Mouse (Mus musculus) CD4-positive, CD25-positive, alpha-beta regulatory T cell, adult 2 months (primary cell): ENCODE measurements at regions not wholly inside any gene's neighbourhood (a gene's known extent, or its start where the extent isn't known, plus 50 kb on each side); places are given as distances from the start of the nearest gene placed in this dataset.
"Not testable (repeated sequence)": the region's sequence is repeated elsewhere in the genome, so short reads cannot be mapped to it uniquely, and the experiment has no call there.

ENCODE experiments used
- DNase-seq: peaks from one replicate; pipeline ENCODE4 v3.0.0-alpha.2; 2012; ENCODE audit warnings: low read depth, low spot score

DNA sequence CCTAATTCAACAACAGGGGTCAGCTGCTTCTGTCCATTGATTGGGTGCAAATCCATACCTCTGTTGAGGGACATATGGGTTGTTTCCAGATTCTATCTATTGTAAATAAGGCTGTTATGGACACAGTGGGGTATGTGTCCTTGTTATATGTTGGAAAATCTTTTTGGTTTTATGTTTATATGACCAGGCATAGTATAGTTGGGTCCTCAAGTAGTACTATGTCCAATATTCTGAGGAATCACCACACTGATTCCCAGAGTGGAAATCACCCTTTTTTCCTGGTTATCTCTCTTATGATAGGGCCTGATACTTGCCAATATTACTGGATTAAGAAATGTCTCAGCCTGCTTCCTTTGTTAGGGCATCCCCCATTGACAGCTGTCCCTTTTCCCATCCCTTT is 1471.0 kb downstream of the Kcnt2 start:
- DNase-seq: no peak

DNA sequence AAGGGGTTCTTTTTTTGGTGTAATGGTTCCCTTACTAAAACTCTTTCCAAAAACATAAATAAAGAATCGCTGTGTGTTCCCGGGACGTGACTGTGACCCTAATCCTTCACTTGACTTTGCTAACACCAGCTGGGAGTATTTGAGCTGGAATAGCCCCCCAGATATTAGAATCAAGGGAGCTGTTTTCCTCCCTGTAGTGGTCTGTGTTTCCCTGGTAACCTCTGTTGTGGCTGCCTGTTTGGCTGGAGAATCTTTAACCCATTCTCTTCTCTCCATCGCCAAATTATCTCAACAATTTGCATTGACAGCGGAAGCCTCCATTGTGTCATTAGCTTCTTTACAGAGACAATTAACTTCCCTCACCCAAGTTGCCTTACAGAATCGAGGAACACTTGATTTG is 1471.6 kb downstream of the Kcnt2 start:
- DNase-seq: no peak

DNA sequence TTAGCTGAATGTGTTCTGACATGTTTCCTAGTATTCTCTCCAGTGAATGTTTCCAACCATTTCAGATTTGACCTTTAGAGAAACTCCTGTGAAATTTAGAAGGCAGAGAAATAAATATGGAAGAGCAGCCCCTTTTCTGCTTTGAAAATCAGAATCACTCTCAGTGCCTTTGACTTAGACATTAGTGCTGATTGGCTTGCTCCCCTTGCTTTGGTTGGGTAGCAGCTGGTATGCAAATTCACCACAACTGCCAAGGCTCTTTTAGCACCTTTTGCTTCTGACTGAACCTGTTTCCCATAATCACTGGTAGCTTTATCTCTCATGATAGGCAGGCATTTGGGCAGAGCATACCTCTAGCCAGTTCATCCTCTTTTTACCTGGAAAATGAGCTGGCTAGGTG is 1495.3 kb downstream of the Kcnt2 start:
- DNase-seq: no peak

DNA sequence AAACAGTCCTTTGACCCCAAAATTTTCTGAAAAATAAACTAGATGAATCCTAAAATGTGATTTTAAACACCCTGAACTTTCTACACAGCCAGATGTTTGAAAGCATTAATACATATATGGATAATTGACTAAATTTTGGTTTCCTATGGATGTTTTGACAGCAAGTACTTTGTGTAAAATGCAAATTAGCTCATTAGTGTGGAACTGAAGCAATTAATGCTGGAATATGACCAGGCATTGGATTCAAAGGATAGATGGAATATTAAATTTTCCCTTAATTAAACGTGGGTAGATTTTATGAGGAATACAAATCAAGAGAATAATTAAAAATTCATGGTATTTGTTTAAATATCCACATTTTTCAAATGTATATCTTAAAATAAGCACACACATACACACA is 1530.1 kb downstream of the Kcnt2 start:
- no peak for DNase-seq

DNA sequence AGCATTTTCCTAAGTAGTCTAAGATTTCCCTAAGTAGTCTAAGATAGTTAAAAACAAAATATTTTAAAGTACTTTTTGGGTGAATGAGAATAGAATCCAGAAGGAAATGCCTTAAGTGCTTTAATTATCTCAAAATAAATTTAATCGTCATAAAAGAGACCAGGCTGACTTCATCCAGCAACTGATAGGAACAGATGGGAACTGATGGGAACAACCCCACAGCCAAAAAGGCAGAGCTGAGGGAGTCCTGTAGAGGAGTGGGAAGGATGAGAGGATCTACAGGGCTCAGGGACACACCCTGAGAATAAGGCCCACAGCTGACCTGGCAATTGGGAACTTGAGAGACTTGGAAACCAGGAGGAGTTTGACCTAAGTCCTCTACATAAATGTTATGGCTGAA is 1537.4 kb downstream of the Kcnt2 start:
- no peak for DNase-seq

DNA sequence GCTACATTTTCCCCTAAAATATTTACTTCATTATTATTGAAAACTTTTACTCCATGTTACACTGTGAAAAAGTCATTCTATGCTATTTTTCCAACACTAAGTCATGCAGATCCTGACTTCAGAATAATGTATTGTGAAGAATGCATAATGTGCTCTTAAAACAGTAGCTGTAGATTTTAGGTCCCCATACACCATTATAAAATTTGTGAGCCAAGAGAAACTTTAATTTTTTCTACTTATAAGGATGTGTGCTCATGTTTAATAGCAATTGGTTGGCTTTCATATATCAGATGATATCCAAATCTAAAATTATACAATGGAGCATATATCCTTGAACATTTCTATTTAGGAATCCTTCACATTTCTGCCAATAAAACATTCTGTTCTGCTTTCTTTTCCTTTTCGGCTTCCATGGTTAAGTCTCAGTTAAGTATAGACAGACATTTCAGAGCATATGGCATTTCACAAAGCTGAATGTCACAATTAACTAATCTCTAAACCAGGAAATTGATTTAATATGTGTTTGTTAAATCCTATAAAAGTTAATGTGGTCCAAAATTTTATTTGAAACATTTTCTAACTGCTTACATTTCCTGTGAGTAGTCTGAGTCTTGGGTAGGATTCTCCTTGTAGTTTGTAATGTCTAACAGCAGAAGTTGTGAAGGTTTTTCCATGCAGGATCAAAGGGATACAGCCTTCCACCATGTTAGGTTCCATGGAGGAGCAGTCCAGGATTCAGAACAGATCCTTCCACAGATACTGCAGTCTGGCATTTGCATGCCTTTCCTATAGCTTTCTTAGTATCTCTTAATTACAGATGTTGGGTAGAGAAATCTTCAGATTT is 1567.6 kb downstream of the Kcnt2 start:
- no peak for DNase-seq

DNA sequence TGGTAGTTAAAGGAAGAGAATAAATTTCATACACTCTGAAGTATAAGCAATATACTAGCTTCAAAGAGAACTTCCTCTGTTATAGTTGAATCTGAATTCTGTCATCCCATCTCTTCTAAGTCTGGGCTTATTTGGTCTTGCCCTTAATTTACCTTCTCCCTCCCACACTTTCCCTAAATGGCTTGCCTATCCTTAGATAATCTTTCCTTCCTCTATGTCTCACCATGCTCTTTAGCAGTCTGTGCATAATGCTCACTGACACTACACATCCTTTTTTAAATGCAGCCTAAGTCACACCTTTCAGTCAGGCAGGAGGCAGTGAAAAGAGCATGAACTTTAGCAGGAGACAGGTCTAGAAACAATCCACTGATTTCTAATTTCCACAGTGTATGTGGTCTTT is 1585.5 kb downstream of the Kcnt2 start:
- DNase-seq: no peak

DNA sequence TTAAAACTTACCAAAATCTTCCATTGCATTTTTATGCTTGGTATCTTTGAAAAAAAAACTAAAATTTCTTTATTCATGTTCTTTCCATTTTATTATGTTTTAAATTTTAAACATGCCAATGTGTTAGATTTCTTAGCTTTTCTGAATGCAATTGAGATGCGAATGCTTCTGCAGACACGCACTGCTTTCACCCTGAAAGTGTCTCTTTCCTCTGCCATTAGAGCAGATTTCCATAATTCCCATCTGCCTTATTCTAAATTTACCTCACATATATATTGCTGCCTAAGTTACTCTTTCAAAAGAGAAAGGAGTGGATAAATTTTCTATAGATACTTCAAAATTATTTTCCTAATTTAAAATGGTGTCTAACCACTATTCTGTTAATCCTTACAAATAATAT is 1596.6 kb downstream of the Kcnt2 start:
- no peak for DNase-seq

DNA sequence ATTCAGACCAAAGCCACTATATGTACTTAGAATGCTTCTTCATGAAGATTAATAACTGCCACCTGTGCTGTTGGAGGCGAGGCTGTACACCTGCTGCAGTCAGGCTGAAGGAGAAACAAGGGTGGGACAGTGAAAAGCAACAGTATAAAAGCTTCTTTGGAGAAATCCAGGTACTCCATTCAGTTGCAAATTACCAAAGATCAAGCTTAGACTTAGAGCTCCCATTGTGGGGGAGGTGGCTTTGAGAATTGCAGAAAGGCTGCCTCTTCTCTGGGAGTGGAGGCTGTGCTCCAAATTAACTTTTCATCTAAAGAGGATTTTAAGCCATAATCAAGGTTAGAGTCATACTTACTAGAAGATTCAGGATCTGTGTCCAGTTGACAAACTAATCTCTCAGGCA is 1607.9 kb downstream of the Kcnt2 start:
- not testable (repeated sequence) for DNase-seq

DNA sequence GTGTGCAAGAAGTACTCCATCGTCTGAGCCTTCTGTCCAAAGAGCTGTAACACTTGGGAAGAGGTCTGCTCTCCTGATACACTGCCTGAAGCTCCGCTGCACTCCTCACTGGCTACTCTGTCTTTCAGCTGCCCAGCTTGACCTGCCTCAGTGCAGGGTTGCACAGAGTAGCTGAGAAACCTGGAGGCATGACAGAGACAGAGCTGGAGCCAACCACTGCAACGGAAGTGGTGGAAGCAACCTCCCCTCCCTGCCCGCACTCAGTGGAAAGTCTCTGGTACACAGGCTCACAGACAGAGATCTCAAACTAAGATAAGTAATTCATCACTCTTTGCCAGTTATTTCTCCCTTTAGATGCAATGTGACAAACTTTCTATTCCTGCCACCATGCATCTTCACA is 1638.4 kb downstream of the Kcnt2 start:
- peak; percentile 63 for DNase-seq

DNA sequence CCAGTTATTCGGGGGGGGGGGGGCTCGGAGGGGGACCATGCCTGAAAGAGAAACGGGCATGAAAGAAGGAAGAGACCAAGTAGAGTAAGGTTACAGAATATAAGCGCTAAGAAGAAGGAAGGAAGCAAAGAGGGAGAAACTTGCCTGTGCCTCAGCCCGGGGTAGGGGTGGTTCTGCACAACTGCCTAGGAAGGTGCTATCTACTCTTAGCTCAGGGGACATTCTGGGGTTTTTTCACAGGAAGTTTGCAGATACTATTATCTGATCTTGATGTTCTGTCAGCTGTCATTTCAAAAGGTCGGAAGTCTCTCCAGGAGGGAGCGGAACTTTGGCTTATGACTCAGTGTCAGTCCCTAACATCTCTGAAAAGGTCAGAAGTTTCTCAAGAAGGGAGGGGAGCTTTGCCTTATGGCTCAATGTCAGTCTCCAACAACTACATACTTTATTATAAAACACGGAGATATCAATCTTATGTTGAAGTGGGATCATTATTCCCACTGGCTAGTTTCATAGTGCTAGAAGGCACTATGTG is 1652.0 kb downstream of the Kcnt2 start:
- peak; percentile 42 for DNase-seq

DNA sequence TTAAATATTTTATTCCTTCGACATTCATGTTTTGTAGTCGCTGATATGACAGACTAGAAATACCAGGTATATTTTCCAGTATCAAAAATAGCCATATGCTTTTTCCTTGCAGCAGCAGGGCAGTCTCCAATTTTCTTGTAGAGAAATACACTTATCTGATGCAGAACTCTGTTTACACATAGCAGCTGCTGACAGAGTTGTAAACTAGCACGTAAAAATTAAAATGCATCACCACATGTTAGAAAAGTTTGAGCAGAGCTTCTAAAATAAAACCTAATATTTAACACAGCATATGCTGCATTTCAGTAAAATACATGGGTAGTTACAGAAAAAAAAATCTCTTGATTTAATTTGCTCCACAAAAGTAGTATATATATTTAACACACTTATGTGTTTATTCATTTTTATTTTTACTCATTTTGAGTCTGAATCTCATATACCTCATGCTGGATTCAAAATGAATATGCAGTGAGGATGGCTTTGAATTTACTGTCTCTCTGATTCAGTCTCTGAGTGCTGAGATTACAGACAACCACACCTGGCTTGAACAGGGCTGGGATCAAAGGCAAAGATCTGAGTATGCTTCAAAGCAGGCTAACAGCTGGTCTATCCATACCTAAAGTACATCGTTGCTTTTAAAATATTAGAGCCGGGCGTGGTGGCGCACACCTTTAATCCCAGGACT is 1665.9 kb downstream of the Kcnt2 start:
- DNase-seq: no peak

DNA sequence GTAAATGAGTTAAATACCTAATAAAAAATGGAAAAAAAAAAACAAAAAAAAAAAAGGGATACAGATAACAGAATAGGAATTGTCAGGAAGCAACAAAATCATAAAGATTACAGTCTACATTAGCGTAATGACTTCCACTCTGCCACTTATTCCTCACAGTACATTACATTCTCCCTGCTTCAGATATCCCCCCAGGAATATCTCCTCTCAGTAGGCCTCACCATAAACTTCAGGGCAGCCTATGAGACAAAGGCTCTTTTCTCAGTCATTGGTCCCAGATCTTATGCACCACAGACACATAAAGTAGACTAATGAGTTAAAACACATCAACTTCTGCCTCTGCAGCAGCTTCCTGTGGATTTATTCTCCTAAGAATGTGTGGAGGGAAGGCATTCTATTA is 1680.2 kb downstream of the Kcnt2 start:
- no peak for DNase-seq

DNA sequence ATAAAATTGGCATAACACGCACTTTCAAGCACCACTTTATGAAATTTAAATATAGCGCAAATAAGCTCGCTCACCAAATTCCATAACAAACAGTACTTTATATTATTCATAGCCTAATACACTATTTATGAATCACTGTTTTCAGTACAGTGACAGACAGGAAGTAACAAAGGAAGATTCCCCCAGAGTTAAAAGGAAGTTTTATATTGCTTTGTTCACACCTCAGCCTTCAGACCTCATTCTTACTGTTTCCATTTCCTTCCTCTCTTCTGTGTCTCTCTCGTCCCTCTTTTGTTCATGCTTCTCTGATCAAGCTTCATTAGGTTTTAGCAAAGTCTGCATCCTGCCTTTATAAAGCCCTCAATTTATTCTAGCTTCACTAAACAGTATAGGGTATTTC is 1680.8 kb downstream of the Kcnt2 start:
- no peak for DNase-seq

DNA sequence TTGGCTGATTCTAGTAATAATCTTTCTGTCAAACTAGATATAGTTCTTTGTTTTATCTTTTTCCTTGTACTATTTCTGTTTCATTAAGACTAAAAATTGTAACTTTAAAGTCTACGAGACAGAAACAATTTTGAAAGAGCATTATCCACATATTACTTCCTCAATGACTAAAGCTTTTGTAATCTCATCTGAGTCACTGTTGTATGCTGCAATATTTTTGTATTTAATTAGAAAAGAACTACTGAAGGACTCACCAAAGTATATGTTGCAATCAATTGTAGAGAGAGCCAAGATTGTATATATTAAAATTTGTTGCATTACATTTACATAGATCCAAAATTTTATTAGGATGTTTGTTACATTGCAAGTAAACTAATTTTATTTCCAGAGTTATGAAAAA is 1692.4 kb upstream of the B3galt2 start:
- DNase-seq: no peak

DNA sequence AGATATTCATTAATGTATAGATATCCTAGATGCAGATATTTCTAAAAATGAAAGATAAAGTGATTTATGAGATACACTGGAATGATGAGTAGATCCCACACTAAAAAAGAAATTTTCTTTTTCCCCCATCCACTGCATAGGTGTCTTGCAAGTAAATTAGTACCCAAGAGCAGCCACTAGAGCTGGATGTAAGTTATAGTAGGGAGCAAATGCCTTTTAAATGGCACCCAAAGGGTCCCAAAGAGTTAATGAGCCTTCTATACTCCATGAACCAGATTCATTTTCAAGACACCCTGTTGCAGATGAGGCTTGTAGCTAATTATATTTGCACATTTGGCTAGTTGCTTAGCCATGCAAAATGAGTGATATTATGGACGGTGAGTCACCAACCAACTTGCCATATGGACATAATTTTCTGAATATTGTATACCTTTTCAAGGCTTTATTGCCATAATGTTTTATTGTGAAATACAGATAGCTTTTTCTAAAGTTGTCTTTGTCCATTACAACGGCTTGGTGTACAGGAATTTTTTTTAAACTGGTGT is 1686.1 kb upstream of the B3galt2 start:
- no peak for DNase-seq

DNA sequence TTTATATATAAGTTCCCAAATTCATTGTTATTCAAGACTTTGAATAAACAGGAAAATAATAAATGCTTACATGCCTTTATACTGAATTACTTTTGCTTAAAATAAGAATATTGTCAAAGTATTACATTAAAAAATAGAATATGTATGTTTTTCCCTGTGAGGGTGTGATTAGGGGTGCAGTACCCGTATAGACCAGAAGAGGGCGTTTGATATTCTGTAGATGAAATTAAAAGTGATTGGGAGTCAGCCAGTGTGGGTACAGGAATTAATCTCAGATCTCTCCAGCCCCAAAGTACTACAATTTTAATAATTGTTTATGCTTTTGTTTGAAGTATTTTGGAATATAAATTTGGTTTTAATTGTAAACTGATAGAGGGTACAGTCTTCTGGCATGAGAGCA is 1678.7 kb upstream of the B3galt2 start:
- peak; percentile 42 for DNase-seq

DNA sequence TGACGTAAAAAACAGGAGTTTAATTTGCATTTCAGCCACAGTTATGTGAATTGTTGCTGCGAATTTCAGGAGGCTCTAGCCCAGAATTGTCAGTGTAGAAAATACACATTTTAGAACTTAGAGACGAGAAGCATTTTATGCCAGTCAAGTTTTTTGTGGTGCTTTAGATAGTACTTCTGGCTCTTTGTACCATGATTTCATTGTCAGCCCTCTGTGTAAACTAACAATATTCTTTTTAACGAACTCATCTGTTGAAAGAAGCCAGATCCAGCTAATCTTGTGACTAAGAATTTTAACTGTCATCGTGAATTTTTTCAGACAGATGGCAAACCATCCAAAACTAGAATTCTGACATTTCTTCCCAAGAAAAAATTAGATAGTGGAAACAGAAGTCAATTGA is 1672.3 kb upstream of the B3galt2 start:
- DNase-seq: no peak

DNA sequence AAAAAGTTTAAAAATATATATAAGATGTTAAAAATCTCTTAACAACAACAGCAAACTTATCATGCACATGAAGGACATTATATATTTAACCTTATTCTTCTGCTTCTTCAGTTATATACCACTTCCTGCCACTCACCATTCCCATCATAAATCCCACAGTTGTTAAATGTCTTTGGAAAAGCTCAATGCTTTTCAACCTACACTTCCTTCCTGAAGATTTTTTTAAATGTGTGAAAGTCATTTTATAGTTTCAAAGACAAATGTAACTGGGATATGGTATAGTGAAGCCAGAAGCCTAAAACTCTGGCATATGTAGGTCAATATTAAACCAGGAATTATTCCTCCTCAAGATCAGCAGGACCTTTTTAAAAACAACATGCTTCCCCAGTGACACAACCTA is 1666.1 kb upstream of the B3galt2 start:
- no peak for DNase-seq

DNA sequence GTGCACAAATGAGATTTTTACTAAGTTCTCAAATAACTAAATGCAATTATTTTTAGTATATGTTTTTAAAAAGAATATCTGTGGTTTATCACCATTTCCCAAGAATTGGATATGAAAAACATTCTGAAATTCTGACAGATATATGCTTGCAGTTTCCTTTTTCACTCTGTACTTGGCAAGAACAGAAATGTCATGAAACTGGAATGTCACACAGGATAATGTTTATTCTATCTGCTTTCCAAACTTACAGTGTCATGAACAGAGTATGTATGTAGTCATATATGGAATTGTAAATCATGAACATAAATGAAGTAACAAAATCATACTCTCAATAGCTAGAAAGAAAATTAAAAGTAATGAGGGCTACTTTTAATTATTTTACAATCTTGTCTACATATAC is 1640.7 kb upstream of the B3galt2 start:
- no peak for DNase-seq

DNA sequence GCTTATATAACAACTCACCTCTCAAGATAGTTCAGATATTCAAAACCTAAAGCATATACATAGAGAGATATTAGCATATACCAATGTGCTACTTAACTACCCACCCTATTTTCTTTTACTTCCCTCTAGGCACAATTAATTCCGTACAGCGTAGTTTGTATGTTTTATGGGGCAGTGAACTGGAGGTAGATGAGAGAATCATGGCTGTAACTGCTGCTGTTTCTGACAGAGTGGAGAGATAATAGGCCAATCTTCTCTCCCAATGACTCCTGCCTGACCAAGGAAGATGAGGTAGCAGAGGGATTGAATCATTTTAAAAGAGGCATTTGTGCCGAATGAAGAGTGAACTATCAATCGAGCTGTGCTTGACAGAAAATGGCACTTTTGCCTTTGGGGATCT is 1640.1 kb upstream of the B3galt2 start:
- DNase-seq: no peak

DNA sequence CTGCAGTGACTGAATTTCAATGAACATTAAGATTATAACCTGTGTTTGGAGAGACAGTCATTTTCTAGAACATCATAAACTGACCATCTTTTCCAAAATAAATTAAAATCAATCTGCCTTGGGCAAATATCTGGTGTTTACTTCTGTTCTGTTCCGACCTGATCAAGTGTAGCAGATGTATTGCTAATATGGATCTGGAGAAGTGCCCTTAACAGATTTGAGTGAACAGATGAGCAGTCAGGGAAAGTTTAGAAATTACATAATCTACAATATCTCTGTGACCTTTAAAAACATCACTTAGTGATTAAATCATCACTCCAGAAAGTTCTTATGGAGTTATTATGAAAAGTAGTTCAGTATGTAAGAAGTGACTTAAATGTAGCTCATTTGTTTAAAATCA is 1634.1 kb upstream of the B3galt2 start:
- DNase-seq: no peak

DNA sequence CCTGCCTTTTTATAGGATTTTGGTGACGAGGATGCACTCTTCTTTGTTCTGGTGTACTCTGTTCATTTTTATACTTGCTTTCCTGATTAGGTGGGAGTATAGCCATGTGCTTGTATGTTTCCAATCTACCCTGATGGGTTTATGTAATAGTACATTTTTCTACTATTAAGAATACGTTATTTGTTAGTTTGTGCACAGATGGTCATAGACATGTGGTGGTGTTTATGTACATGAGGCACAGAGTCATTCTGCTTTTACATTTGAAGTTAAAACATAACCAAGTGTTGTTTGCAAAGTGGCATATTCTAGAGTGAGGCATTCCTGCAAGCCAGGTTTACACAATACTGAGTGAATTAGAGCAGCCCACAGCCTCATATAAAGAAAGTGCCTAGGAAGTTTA is 1597.7 kb upstream of the B3galt2 start:
- no peak for DNase-seq
